Mouse (Mus musculus): ENCODE measurements around the gene Rhou. TPM values are rescaled to one million over a fixed set of nuclear protein-coding genes. Genes with fewer than 3 reads are reported as not detected.

Rhou gene
- polyA plus RNA-seq, 1 experiment from 2014 or later: 6.0 TPM

GRCm38 (mm10) chr8:123632257-123632656 lies 21.5 kb upstream of the Rhou start:
- WGBS: 83% methylated on average over 4 of the region's 4 CpGs
- no peak for DNase-seq (ENCODE audit: low spot score)

GRCm38 (mm10) chr8:123633801-123634200 lies 19.9 kb upstream of the Rhou start:
- no peak for DNase-seq (ENCODE audit: low spot score)
- Histone ChIP-seq H3K27ac (replicated peaks) (no peak overlapping the region), H3K27me3 (ENCODE audit: low read depth, poor library complexity, severe bottlenecking) (peaks cover 25% of the 10 kb centered on the region), H3K4me1 (peaks cover 18% of the 10 kb centered on the region), H3K9me3 (replicated peaks) (no peaks in the 10 kb centered on the region), H3K36me3 (no peaks in the 10 kb centered on the region), H3K4me3 (no peak overlapping the region)
- WGBS: 76% methylated on average over 7 of the region's 7 CpGs

More at GRCm38 (mm10) chr8:123632257-123632656, 21.5 kb upstream of the Rhou start:
- no peaks in the 10 kb centered on the region for H3K9me3 ChIP-seq (replicated peaks)
- H3K36me3 ChIP-seq: no peaks in the 10 kb centered on the region
- H3K4me1 ChIP-seq: peaks cover 26% of the 10 kb centered on the region
- no peak overlapping the region for H3K27ac ChIP-seq (replicated peaks)
- peaks cover 40% of the 10 kb centered on the region for H3K27me3 ChIP-seq (ENCODE audit: low read depth, poor library complexity, severe bottlenecking)
- H3K4me3 ChIP-seq: no peak overlapping the region

DNA sequence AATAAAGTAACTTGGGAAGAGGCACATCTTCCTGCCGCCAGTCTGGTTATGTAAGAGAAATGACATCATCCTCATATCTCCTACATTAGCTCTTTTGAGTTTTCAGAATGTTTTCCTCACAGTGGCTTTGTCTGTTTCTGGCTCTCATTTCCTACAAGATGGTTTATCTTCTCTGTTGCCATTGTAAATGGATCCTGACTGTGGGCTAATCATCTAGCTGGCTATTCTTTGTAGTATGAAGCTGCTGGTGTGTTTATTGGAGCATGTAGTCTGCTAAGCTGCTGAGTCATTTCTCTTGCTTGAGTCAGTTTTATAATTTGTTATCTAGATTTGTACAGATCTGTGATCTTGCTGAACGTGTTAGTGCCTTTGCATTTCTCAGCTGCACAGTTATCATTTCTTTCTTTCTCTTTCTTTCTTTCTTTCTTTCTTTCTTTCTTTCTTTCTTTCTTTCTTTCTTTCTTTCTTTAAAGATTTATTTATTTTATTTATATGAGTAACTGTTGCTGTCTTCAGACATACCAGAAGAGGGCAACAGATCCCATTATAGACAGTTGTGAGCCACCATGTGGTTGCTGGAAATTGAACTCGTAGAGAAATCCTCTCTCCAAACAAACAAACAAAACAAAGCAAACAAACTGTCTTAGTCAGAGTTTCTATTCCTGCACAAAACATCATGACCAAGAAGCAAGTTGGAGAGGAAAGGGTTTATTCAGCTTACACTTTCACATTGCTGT lies 19.2 kb upstream of the Rhou start:
- H3K27ac ChIP-seq (replicated peaks): no peak overlapping the region
- H3K4me1 ChIP-seq: peaks cover 10% of the 10 kb centered on the region
- H3K9me3 ChIP-seq (replicated peaks): no peaks in the 10 kb centered on the region
- WGBS: 70% methylated on average over 3 of the region's 3 CpGs
- no peaks in the 10 kb centered on the region for H3K36me3 ChIP-seq
- no peak for DNase-seq (ENCODE audit: low spot score)
- peaks cover 17% of the 10 kb centered on the region for H3K27me3 ChIP-seq (ENCODE audit: low read depth, poor library complexity, severe bottlenecking)
- H3K4me3 ChIP-seq: no peak overlapping the region

- 83% methylated on average over 11 of the region's 11 CpGs for WGBS
- H3K9me3 ChIP-seq (replicated peaks): no peaks in the 10 kb centered on the region
- no peak for DNase-seq (ENCODE audit: low spot score)
- no peaks in the 10 kb centered on the region for H3K36me3 ChIP-seq
- H3K4me1 ChIP-seq: peaks cover 4% of the 10 kb centered on the region
- H3K27me3 ChIP-seq (ENCODE audit: low read depth, poor library complexity, severe bottlenecking): 0 out of 2 replicates have a peak, but pooled peaks cover 8% of the 10 kb centered on the region
- H3K27ac ChIP-seq (replicated peaks): no peak overlapping the region
- no peak overlapping the region for H3K4me3 ChIP-seq
Measured at GRCm38 (mm10) chr8:123635671-123636070, 18.1 kb upstream of the Rhou start.

DNA sequence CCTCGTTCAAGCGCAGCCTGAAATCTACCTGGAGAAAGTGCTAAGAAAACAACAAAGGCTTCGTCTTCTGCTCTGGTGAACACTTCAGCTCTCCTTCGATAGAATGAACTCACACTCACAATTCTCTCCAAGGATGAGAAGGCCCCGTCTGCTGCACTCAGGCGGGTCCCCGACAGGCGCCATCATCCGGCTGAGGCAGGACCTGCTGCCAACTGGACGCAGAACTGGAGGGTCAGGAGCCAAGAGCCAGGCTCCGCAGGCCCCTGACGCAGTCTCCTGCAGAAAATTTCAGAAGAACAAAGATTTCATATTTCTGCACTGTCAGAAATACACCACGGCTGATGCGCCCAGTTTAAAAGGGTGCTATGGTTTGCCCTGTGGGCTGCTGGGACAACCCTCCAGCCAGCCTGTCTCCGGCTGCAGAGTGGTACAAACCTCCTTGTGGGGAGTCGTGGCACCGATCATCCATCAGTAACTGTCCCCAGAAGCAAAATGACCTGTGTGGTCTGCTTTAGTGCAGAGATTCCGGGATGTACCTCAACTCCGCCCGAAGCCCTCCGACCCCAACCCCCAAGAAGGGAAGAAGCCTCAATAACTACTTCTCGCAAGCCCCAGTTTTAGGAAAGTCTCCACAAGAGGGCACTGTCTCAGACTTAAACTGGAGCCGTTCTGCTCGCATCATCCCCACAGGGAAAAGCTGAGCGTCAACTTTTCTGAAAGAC lies 10.2 kb upstream of the Rhou start:
- no peak overlapping the region; the same call in 1 of the 2 replicates for H3K27ac ChIP-seq (replicated peaks)
- no peaks in the 10 kb centered on the region for H3K9me3 ChIP-seq (replicated peaks)
- WGBS: 16% methylated on average over 25 of the region's 25 CpGs
- peaks cover 10% of the 10 kb centered on the region for H3K4me1 ChIP-seq
- peak overlapping the region; percentile 52 for H3K4me3 ChIP-seq
- peaks cover 17% of the 10 kb centered on the region; the same call in 1 of the 2 replicates for H3K27me3 ChIP-seq (ENCODE audit: low read depth, poor library complexity, severe bottlenecking)
- H3K36me3 ChIP-seq: no peaks in the 10 kb centered on the region
- peak; percentile 66 for DNase-seq (ENCODE audit: low spot score)

GRCm38 (mm10) chr8:123645229-123645628 lies 8.5 kb upstream of the Rhou start:
- H3K36me3 ChIP-seq: no peaks in the 10 kb centered on the region
- no peak overlapping the region for H3K4me3 ChIP-seq
- no peak overlapping the region for H3K27ac ChIP-seq (replicated peaks)
- no peak for DNase-seq (ENCODE audit: low spot score)
- peaks cover 10% of the 10 kb centered on the region for H3K4me1 ChIP-seq
- peaks cover 17% of the 10 kb centered on the region; the same call in 1 of the 2 replicates for H3K27me3 ChIP-seq (ENCODE audit: low read depth, poor library complexity, severe bottlenecking)
- no peaks in the 10 kb centered on the region for H3K9me3 ChIP-seq (replicated peaks)
- WGBS: 77% methylated on average over 9 of the region's 9 CpGs

- H3K4me3 ChIP-seq: no peak overlapping the region
- peaks cover 13% of the 10 kb centered on the region for H3K4me1 ChIP-seq
- 84% methylated on average over 17 of the region's 17 CpGs for WGBS
- H3K27ac ChIP-seq (replicated peaks): no peak overlapping the region
- peaks cover 17% of the 10 kb centered on the region for H3K27me3 ChIP-seq (ENCODE audit: low read depth, poor library complexity, severe bottlenecking)
- DNase-seq (ENCODE audit: low spot score): no peak
- no peaks in the 10 kb centered on the region for H3K9me3 ChIP-seq (replicated peaks)
- no peaks in the 10 kb centered on the region for H3K36me3 ChIP-seq
Measured at GRCm38 (mm10) chr8:123648245-123649170, 5.2 kb upstream of the Rhou start.

DNA sequence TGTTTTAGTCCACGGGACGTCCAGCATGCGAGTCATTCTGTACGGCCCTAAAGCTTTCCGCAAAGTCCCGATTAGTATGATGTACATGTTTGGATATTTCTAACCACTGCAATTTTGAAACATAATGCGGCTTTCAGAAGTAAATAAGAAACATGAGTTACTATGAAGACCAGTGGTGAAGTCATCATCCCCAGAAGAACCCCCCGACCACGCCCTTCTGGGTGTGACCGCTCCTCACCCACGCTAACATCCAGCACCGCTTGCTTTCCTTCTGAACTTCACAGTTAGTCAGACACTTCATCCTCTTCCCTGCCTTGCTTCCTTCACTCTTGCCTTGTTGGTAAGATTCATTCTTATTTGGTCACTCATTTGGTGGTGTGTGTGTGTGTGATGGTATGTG lies 4.2 kb upstream of the Rhou start:
- H3K27me3 ChIP-seq (ENCODE audit: low read depth, poor library complexity, severe bottlenecking): peaks cover 11% of the 10 kb centered on the region
- H3K36me3 ChIP-seq: no peaks in the 10 kb centered on the region
- no peak for DNase-seq (ENCODE audit: low spot score)
- H3K27ac ChIP-seq (replicated peaks): no peak overlapping the region
- peaks cover 13% of the 10 kb centered on the region for H3K4me1 ChIP-seq
- H3K9me3 ChIP-seq (replicated peaks): no peaks in the 10 kb centered on the region
- WGBS: 93% methylated on average over 12 of the region's 12 CpGs
- H3K4me3 ChIP-seq: no peak overlapping the region

DNA sequence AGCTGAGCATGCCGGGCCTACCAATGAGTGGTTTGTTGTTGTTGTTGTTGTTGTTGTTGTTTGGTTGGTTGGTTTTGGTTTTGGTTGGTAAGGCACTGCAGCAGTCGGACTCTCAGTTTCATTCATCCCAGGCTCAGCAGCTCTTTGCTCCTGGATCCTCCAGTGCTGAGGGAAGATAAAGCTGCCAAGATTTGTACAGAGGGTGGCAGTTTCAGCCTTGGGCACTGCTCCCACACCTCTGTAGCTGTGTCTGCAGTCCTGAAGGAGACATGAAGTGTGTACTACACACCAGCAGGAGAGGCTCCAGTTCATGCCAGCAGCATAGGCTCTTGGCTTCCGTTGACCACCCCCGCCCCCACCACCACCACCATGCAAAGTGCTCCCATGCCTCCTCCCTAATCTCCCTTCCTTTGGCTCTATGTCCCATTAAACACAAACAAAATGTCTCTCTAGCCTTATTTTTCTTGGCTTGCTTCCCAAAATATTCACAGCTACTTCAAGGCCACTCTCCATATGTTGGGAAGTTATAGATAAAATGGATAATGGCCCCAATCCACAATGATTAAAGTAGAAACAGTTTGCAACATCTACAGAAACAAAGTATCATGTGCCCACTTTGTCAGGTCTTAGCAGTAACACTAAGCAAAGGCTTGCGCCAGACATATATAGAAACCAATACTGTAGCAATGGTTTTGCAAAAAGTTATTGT lies 2.2 kb upstream of the Rhou start:
- Histone ChIP-seq H3K4me1 (peaks cover 30% of the 10 kb centered on the region), H3K4me3 (no peak overlapping the region), H3K27ac (replicated peaks) (no peak overlapping the region), H3K36me3 (peaks cover 7% of the 10 kb centered on the region), H3K9me3 (replicated peaks) (no peaks in the 10 kb centered on the region), H3K27me3 (ENCODE audit: low read depth, poor library complexity, severe bottlenecking) (peaks cover 15% of the 10 kb centered on the region; the same call in 1 of the 2 replicates)
- WGBS: 91% methylated on average over 5 of the region's 5 CpGs
- DNase-seq (ENCODE audit: low spot score): no peak

GRCm38 (mm10) chr8:123652641-123653040 lies 1.1 kb upstream of the Rhou start:
- H3K27ac ChIP-seq (replicated peaks): 0 out of 2 replicates have a peak overlapping the region, but pooled peaks have one; percentile 96
- H3K4me1 ChIP-seq: peaks cover 30% of the 10 kb centered on the region
- no peak for DNase-seq (ENCODE audit: low spot score)
- H3K9me3 ChIP-seq (replicated peaks): no peaks in the 10 kb centered on the region
- no peak overlapping the region for H3K4me3 ChIP-seq
- H3K27me3 ChIP-seq (ENCODE audit: low read depth, poor library complexity, severe bottlenecking): peaks cover 15% of the 10 kb centered on the region; the same call in 1 of the 2 replicates
- H3K36me3 ChIP-seq: peaks cover 18% of the 10 kb centered on the region
- 68% methylated on average over 4 of the region's 4 CpGs for WGBS

DNA sequence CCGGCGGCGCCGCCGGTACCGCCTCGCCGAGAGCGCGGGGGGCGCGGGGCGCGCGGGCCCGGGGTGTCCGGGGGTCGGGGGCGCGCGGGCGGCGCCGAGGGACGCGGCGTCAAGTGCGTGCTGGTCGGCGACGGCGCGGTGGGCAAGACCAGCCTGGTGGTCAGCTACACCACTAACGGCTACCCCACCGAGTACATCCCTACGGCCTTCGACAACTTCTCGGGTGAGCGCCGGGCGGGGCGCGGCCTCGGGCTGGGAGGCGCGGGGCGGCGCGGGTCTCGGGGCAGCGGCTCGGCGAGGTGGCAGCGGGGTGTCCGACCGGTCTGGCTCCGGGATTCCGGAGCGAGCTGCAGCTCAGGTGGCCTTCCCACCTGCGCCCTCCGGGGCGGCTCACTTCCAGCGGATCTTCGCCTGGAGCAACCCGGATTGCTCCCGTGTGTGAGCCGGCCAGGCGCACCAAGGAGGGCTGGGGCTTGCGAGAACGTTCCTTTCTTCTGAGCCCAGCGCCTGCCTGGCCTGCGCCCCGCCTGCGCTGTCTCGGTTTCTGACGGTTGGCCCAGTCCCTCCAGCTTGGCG lies 353 bp downstream of the Rhou start:
- peak; percentile 74 for DNase-seq (ENCODE audit: low spot score)
- Histone ChIP-seq H3K27ac (replicated peaks) (peak overlapping the region; percentile 96), H3K4me3 (peak overlapping the region; percentile 80), H3K9me3 (replicated peaks) (no peaks in the 10 kb centered on the region), H3K27me3 (ENCODE audit: low read depth, poor library complexity, severe bottlenecking) (peaks cover 15% of the 10 kb centered on the region; the same call in 1 of the 2 replicates), H3K36me3 (peaks cover 33% of the 10 kb centered on the region), H3K4me1 (peaks cover 30% of the 10 kb centered on the region)
- under 1% methylated on average over 77 of the region's 77 CpGs for WGBS

All from midbrain, embryonic 10.5 days (tissue).